Mouse (Mus musculus) regulatory T cell (primary cell): ENCODE measurements around the gene Mrpl50.
"Not testable (repeated sequence)": the region's sequence is repeated elsewhere in the genome, so short reads cannot be mapped to it uniquely, and the experiment has no call there.

Experiments used
- in situ Hi-C: fragments of 300-600 bp; cut with MboI, MseI; formaldehyde crosslinking; loops from one replicate; pipeline ENCODE4 v1.15.1; 2025; ENCODE audit warnings: high pct_unique_total_duplicates

Mrpl50 gene

DNA sequence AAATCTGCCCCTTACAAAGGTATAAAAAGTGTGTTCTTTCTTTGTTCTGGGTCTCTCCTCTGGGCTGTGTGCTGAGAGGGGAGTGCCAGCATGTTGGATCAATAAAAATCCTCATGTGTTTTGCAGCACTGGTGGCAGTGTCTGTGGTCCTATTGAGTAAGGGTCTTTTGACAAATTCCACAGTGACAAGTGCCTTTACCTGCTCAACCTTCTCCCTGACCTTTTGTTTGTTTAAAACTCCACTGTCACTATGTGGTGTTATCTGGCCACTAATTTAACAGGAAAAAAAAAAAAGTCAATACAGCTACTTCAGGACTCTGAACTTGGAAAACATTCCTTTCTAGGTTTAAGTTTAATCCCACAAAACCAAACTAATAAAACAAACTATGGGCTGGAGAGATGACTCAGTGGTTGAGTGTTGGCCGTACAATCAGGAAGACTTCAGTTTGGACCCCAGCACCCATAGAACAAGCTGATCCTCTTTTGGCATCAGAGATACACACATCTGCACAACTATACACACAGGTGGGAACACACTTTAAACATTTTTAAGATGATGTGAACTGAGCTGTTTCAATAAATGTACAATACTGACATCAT lies 10.6 kb downstream of the Mrpl50 start:
- in situ Hi-C loops: not testable (repeated sequence)

DNA sequence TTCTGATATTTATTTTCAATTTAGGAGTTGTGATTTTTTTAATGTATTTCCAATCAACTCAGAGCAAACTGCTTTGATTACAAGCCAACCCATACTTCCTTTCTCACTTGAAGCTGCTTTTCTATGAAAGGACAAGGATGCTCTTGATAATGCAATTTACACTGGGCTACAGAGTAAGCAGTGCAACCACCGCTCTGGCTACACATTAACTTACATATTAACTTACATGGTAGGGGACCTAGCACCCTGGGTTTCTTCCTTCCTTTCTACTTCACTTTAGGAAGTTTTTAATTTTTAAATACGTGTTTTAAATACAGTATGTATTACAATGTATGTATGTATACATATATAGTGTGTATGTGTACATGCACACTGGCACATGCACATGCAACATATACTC lies 11.7 kb downstream of the Mrpl50 start:
- in situ Hi-C loops: no loop called here

- in situ Hi-C loops: no loop called here
These were observed 14.5 kb downstream of the Mrpl50 start, which contains the start of gene Baat for GRCm38 (mm10) chr4:49506386-49506785. TSS of gene Baat (minus strand) at chr4:49506557.

- in situ Hi-C loops: no loop called here
These were observed 17.3 kb downstream of the Mrpl50 start for GRCm38 (mm10) chr4:49503563-49503962.

DNA sequence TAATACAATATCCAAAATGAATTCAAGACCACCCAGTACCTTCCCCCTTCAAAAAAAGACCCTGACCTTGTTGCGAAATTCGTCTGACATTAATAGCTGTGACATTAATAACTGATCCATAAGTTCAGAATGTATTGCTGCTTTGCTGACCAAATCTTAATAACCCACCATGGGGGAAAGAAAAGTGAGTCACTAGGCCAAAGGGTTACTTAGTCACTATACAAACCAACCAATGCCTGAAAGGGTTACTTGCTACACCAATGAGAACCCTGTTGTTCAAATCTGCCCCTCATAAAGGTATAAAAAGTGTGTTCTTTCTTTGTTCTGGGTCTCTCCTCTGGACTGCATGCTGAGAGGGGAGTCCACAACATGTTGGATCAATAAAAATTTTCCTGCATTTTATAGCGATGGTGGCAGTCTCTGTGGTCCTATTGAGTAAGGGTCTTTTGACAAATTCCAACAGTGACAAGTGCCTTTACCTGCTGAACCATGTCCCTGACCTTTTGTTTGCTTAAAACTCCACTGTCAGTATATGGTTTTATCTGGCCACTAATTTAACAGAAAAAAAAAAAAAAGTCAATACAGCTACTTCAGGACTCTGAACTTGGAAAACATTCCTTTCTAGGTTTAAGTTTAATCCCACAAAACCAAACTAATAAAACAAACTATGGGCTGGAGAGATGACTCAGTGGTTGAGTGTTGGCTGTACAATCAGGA lies 34.8 kb downstream of the Mrpl50 start:
- in situ Hi-C loops: not testable (repeated sequence)

GRCm38 (mm10) chr4:49485442-49485841 lies 35.5 kb downstream of the Mrpl50 start:
- in situ Hi-C loops: no loop called here

DNA sequence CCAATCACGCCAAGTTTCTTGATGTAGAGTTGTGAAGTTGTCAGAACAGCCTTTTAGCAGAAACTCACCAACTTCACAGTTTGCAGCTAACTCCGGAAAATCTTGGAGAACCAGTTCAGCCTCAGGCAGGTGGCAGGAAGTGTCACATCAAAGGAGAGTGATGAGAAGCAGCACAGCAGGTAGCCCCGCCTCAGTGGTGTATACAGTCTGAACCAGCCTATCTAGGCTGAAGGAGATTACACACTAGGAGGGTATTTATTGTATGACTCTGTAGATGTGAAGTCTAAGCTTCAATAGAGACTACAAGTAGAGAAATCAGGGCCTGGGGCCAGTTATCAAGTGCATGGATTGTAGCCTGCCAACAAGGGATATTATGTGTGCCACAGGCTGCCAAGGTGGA lies 40.0 kb downstream of the Mrpl50 start:
- in situ Hi-C loops: no loop called here

DNA sequence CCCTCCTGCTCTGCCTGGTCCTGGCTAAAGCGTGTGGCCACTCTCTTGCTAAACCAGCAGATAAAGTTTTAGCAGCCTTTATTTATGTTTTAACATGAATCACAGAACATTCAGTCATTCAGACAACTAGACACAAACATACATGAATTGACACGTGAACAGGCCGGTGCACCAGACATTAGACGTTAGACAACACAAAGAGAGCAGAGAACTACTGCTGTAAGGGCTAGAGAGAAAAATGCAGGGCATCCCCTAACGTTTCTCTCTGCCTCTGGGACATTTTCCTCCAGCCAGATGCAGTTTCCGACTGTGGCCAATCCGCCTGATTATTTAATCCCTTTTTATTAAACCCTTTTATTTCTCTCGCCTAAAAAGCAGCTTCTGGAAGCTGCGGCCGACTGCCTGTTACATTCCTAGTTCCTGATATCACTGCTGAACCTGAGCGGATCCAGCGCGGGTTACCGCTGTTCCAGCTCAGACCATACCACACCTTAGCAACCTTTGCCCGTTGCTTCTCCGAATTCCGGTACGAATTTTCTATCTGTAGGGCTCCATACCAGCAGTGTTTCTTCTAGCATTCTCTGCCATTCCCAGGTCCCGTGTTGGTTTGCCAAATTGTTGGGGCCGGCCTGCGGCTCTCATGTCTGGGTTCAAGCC lies 40.7 kb downstream of the Mrpl50 start:
- in situ Hi-C loops: no loop called here

DNA sequence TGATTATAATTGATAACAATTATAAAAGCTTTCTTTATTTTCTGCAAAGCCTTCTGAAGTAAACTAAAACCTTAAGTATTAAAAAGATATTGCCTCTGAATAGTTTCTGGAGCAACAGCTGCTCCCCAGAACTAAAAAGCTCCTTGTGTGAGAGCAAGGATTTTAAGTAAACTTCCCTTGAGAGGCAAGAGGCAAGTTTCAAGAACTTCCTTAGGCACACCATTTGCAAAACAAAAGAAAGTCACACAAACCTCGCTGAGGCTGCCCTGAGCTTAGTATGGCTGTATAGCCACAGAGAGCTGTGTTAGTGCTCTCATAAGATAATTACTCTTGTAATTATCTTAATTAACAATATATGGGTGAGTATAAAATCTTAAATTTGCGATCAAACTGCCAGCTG lies 41.9 kb downstream of the Mrpl50 start:
- in situ Hi-C loops: not testable (repeated sequence)

GRCm38 (mm10) chr4:49478118-49478877 lies 42.6 kb downstream of the Mrpl50 start:
- in situ Hi-C loops: no loop called here

DNA sequence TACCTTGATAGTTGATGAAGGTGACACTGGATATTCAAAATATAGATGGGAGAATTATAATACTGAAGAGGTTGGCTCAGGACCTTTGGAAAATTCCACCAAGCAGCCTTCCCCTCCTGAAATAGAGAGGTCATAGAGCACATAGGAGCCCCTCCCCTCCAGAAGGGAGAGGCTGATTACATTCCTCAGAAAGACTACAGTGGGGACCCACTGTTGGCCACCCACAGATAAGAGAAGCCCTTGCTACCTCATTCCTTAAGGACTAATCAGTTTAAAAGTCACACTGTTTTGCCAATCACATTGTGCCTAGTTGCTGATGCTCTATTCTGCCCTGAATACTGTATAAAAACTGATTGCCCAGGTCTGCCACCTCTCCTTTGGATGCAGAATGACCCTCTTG lies 46.3 kb downstream of the Mrpl50 start:
- in situ Hi-C loops: no loop called here

DNA sequence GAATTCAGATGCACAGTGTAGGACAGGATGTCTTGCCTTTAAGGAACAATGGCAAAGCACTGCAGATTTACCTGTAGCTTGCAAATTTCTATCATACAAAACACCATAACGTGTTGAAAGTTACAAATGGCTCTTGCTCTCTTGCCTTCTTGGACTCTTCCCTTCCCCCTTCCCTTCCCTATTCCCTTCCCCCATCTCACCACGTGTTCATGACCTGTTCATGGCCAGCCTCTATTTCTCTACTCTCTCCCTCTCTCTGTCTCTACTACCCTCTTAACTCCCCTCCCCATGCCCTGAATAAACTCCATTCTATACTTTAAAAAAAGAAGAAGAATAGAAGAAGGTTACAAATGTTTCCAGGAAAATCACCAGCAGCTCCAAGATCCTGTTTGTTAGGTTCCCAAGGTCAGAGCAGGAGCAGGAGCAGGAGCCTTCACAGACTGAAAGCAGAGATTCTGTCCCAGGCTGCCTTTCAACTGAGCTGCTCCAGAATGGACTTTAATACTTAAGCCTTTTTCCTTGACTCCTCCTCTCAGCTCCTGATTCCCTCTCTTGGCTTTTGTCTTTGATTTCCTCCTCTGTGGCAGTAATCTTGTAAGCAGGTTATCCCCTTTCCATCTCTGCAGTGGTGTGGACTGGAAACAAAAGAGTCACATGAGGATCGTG lies 47.3 kb downstream of the Mrpl50 start, which contains the start of gene Acnat1:
Gene Acnat1, minus strand, starts transcription at position 478 of the 666 bp plus-strand sequence.
- in situ Hi-C loops: no loop called here

GRCm38 (mm10) chr4:49469435-49470151 lies 51.3 kb downstream of the Mrpl50 start:
- in situ Hi-C loops: no loop called here

DNA sequence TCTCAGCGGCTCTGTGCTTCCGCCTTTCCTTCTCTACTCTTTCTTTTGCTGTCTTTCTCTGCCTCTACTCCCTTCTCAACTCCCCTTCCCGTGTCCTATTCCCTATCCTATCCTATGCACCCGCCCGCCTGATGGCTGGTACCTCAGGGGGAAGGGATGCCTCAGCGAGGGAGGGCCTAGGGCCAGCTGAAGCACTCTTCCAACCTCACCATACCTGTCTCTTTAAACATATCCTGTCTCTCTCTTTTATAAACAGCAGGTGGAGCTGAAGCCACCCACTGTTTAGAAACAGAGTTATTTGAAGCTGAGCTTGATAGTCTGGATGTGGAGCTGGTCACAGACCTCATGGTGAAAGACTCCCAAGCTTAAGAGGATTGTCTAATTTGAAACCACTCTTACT lies 53.5 kb downstream of the Mrpl50 start:
- in situ Hi-C loops: no loop called here
